Mouse (Mus musculus): Measurements from ENCODE around the gene Pik3ca. TPM values are rescaled to one million over a fixed set of nuclear protein-coding genes. Genes with fewer than 3 reads are reported as not detected.
"Not testable (repeated sequence)": the region's sequence is repeated elsewhere in the genome, so short reads cannot be mapped to it uniquely, and the experiment has no call there.

Gene Pik3ca
- polyA plus RNA-seq, 1 experiment from 2014 or later: 7.1 TPM

GRCm38 (mm10) chr3:32414381-32414780 is 16.9 kb downstream of the Pik3ca start:
- Histone ChIP-seq H3K4me3 (ENCODE audit: low read length) (no peak overlapping the region), H3K27ac (ENCODE audit: low read length) (no peak overlapping the region), H3K4me2 (ENCODE audit: low read depth, low read length) (no peak overlapping the region), H3K27me3 (replicated peaks; ENCODE audit: control insufficient read depth, insufficient read depth, low read length) (no peaks in the 10 kb centered on the region), H3K36me3 (ENCODE audit: control insufficient read depth, insufficient read depth, low read length) (no peaks in the 10 kb centered on the region), H3K9ac (ENCODE audit: low read depth, low read length) (no peak overlapping the region), H3K9me3 (ENCODE audit: control insufficient read depth, low read length) (no peaks in the 10 kb centered on the region), H3K4me1 (ENCODE audit: control insufficient read depth, insufficient read depth, low read length) (peaks cover 29% of the 10 kb centered on the region)
- ATAC-seq: no peak
- 55% methylated on average over 4 of the region's 4 CpGs for WGBS

DNA sequence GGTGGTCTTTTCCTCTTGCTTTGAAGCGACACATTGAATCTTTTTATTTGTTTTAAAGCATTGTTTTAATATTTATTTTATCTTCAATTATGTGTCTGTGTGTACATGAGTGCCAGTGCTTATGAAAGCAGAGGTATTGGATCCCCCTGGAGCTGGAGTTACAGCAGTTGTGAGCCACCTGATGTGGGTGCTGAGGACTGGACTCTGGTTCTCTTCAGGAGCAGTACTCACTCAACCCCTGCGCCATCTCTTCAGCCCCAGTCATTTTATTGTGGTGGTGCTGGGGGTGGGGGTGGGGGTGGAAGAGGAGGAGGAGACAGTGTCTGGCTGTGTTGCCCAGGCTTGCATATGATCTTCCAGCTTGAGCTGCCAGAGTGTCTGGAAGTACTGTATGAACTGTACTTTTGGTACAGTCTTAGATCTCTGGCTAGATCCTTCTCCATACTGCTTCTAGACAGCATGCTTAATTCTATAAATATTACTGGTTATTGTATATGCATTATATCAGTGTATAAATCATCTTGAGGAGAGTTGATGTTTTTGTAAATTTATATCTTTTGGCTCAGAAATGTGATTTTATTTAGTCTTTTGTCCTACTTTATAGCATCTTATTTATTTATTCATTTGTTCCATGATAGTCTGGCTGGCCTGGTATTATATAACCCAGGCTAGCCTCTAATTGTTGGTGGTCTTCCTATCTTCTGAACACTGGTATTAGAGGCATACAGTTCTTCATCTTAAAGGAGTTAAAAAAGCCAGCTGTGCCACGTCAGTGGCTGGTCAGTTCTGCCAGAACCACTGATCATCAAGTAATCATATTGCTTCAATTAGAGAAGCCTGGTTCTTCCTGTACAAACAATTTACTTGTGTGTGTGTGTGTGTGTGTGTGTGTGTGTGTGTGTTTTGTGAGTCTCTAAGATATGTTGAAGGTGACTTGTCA is 18.2 kb downstream of the Pik3ca start:
- Histone ChIP-seq H3K27ac (ENCODE audit: low read length) (no peak overlapping the region), H3K27me3 (replicated peaks; ENCODE audit: control insufficient read depth, insufficient read depth, low read length) (no peaks in the 10 kb centered on the region), H3K4me3 (ENCODE audit: low read length) (no peak overlapping the region), H3K9ac (ENCODE audit: low read depth, low read length) (no peak overlapping the region), H3K36me3 (ENCODE audit: control insufficient read depth, insufficient read depth, low read length) (no peaks in the 10 kb centered on the region), H3K4me2 (ENCODE audit: low read depth, low read length) (no peak overlapping the region), H3K9me3 (ENCODE audit: control insufficient read depth, low read length) (no peaks in the 10 kb centered on the region), H3K4me1 (ENCODE audit: control insufficient read depth, insufficient read depth, low read length) (peaks cover 29% of the 10 kb centered on the region)
- WGBS: 57% methylated on average over 3 of the region's 3 CpGs
- no peak for ATAC-seq

GRCm38 (mm10) chr3:32417751-32418211 is 20.3 kb downstream of the Pik3ca start:
- Histone ChIP-seq H3K27ac (ENCODE audit: low read length) (peak overlapping the region; percentile 35), H3K9ac (ENCODE audit: low read depth, low read length) (no peak overlapping the region), H3K4me1 (ENCODE audit: control insufficient read depth, insufficient read depth, low read length) (peaks cover 29% of the 10 kb centered on the region), H3K4me2 (ENCODE audit: low read depth, low read length) (no peak overlapping the region), H3K36me3 (ENCODE audit: control insufficient read depth, insufficient read depth, low read length) (no peaks in the 10 kb centered on the region), H3K27me3 (replicated peaks; ENCODE audit: control insufficient read depth, insufficient read depth, low read length) (no peaks in the 10 kb centered on the region), H3K4me3 (ENCODE audit: low read length) (no peak overlapping the region), H3K9me3 (ENCODE audit: control insufficient read depth, low read length) (no peaks in the 10 kb centered on the region)
- ATAC-seq: peak; percentile 55
- WGBS: 40% methylated on average over 5 of the region's 5 CpGs

DNA sequence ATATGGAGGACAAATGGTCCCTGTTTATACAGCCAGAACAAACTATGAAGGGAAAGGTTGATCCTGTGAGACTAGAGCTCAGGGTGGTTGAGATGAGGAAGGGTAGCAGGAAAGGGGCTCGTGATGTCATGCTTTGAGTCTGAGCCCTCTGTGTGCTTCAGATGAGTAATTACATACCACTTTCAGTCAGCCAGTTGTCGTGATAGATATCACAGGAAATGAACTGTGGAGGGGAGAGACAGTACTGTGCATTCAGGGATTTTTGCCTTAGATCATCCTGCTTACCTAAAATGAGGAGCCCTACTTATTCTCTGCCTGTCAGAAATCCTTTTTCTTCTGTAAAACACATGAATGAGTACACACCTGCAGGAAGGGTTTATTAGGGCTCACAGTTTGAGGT is 22.4 kb downstream of the Pik3ca start:
- Histone ChIP-seq H3K27me3 (replicated peaks; ENCODE audit: control insufficient read depth, insufficient read depth, low read length) (no peaks in the 10 kb centered on the region), H3K9ac (ENCODE audit: low read depth, low read length) (no peak overlapping the region), H3K4me2 (ENCODE audit: low read depth, low read length) (no peak overlapping the region), H3K27ac (ENCODE audit: low read length) (no peak overlapping the region), H3K4me1 (ENCODE audit: control insufficient read depth, insufficient read depth, low read length) (peaks cover 27% of the 10 kb centered on the region), H3K4me3 (ENCODE audit: low read length) (no peak overlapping the region), H3K9me3 (ENCODE audit: control insufficient read depth, low read length) (no peaks in the 10 kb centered on the region), H3K36me3 (ENCODE audit: control insufficient read depth, insufficient read depth, low read length) (no peaks in the 10 kb centered on the region)
- no peak for ATAC-seq
- WGBS: 41% methylated on average over 2 of the region's 2 CpGs

DNA sequence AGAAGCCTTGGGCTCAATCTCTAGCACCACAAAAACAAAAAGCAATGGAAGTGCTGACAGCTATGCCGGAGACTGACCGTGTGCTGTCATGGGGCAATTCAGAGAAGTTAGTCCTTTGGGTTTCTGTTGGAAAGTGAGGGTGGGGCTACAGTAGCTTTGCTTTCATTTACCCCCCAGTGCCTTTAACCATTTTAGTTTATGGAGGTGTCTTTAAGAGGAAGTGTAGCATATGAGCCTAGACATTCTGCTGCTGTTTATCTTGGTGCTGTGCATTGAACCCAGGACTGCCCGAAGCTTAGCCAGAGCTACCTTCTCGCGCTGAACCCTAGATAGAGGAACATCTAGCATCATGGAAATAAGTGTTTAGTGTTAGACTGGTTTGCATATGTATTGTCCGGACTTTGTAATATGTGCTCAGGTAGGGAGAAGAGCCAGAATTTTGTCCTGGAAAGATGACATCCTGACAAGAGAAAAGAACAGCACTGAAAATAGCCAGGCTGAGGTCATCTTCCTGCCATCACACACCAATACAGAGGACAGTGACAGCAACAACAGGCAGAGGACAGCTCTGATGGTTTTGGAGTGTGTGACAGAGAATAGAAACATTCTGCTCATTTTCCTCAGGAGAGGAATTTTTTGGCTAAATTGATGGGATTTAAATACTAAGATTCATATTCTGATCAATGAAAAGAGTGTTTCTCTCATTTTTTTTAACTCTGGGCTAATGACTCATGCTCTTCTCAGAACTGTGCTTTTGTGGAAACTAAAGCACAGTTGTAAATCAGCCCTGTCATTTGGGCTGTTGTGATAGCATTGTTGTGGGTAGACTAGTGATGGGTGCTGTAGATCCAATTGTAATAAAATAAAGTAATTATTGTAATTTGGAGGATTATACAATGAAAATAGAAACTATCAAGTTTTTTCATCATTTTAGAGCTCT is 23.9 kb downstream of the Pik3ca start:
- Histone ChIP-seq H3K4me2 (ENCODE audit: low read depth, low read length) (no peak overlapping the region), H3K4me1 (ENCODE audit: control insufficient read depth, insufficient read depth, low read length) (peaks cover 16% of the 10 kb centered on the region), H3K36me3 (ENCODE audit: control insufficient read depth, insufficient read depth, low read length) (no peaks in the 10 kb centered on the region), H3K27ac (ENCODE audit: low read length) (no peak overlapping the region), H3K4me3 (ENCODE audit: low read length) (no peak overlapping the region), H3K27me3 (replicated peaks; ENCODE audit: control insufficient read depth, insufficient read depth, low read length) (no peaks in the 10 kb centered on the region), H3K9me3 (ENCODE audit: control insufficient read depth, low read length) (no peaks in the 10 kb centered on the region), H3K9ac (ENCODE audit: low read depth, low read length) (no peak overlapping the region)
- 90% methylated on average over 6 of the region's 6 CpGs for WGBS
- ATAC-seq: no peak

DNA sequence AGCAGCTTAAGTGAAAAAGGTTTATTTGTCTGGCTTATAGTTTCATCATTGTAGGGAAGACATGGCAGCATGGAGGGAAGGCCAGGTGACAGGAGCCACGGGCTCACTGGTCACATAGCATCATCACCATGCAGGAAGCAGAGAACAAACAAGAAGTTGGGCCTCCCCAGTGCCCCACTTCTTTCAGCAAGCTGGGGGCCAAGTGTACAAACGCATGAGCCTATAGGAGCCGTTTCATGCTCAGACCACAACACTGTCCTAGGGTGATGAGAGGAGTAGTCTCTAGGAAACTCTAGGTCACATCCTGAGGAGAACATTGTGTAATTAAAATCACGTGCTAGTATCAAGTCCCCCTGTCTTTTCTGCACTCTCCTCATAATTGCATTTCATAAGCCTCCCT is 30.2 kb downstream of the Pik3ca start:
- 0 out of 2 replicates have a peak, but pooled peaks have one; percentile 23 for ATAC-seq
- Histone ChIP-seq H3K4me3 (ENCODE audit: low read length) (no peak overlapping the region), H3K9ac (ENCODE audit: low read depth, low read length) (no peak overlapping the region), H3K27me3 (replicated peaks; ENCODE audit: control insufficient read depth, insufficient read depth, low read length) (no peaks in the 10 kb centered on the region), H3K27ac (ENCODE audit: low read length) (no peak overlapping the region), H3K4me2 (ENCODE audit: low read depth, low read length) (no peak overlapping the region), H3K36me3 (ENCODE audit: control insufficient read depth, insufficient read depth, low read length) (no peaks in the 10 kb centered on the region), H3K4me1 (ENCODE audit: control insufficient read depth, insufficient read depth, low read length) (peaks cover 3% of the 10 kb centered on the region; the same call in 1 of the 2 replicates), H3K9me3 (ENCODE audit: control insufficient read depth, low read length) (no peaks in the 10 kb centered on the region)
- 68% methylated on average over 4 of the region's 4 CpGs for WGBS

DNA sequence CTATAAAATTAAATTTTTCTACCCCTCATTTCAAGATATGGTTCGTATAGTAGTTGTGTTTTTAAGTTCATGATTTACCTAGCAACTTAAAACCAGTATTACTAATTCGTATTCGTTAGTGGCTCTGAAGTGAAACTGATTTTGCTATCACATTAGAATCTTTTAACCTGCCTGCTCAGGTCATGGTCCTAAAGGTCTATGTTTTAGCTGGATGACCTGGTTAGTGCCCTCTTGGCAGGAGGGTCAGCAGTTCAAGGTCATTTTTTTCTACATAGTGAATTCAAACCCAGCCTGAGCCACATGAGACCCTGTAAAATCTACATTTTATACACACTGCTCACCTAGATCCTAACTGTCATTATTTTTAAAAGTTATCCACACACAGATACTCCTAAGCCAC is 30.9 kb downstream of the Pik3ca start:
- Histone ChIP-seq H3K4me1 (ENCODE audit: control insufficient read depth, insufficient read depth, low read length) (peaks cover 3% of the 10 kb centered on the region; the same call in 1 of the 2 replicates), H3K4me2 (ENCODE audit: low read depth, low read length) (no peak overlapping the region), H3K27me3 (replicated peaks; ENCODE audit: control insufficient read depth, insufficient read depth, low read length) (no peaks in the 10 kb centered on the region), H3K36me3 (ENCODE audit: control insufficient read depth, insufficient read depth, low read length) (no peaks in the 10 kb centered on the region), H3K9ac (ENCODE audit: low read depth, low read length) (no peak overlapping the region), H3K27ac (ENCODE audit: low read length) (no peak overlapping the region), H3K4me3 (ENCODE audit: low read length) (no peak overlapping the region), H3K9me3 (ENCODE audit: control insufficient read depth, low read length) (no peaks in the 10 kb centered on the region)
- WGBS: 92% methylated on average over 3 of the region's 3 CpGs
- ATAC-seq: no peak

GRCm38 (mm10) chr3:32428921-32429320 is 31.4 kb downstream of the Pik3ca start:
- H3K4me2 ChIP-seq (ENCODE audit: low read depth, low read length): no peak overlapping the region
- no peak overlapping the region for H3K4me3 ChIP-seq (ENCODE audit: low read length)
- no peaks in the 10 kb centered on the region for H3K27me3 ChIP-seq (replicated peaks; ENCODE audit: control insufficient read depth, insufficient read depth, low read length)
- ATAC-seq: no peak
- no peaks in the 10 kb centered on the region for H3K9me3 ChIP-seq (ENCODE audit: control insufficient read depth, low read length)
- H3K36me3 ChIP-seq (ENCODE audit: control insufficient read depth, insufficient read depth, low read length): no peaks in the 10 kb centered on the region
- 44% methylated on average over 4 of the region's 4 CpGs for whole genome bisulfite sequencing
- H3K27ac ChIP-seq (ENCODE audit: low read length): no peak overlapping the region
- H3K9ac ChIP-seq (ENCODE audit: low read depth, low read length): no peak overlapping the region
- H3K4me1 ChIP-seq (ENCODE audit: control insufficient read depth, insufficient read depth, low read length): peaks cover 3% of the 10 kb centered on the region

GRCm38 (mm10) chr3:32429351-32429750 is 31.9 kb downstream of the Pik3ca start:
- not testable (repeated sequence) for H3K9ac ChIP-seq (ENCODE audit: low read depth, low read length); H3K4me2 ChIP-seq (ENCODE audit: low read depth, low read length); H3K36me3 ChIP-seq (ENCODE audit: control insufficient read depth, insufficient read depth, low read length); H3K27ac ChIP-seq (ENCODE audit: low read length); H3K27me3 ChIP-seq (replicated peaks; ENCODE audit: control insufficient read depth, insufficient read depth, low read length); H3K9me3 ChIP-seq (ENCODE audit: control insufficient read depth, low read length); H3K4me3 ChIP-seq (ENCODE audit: low read length); ATAC-seq; H3K4me1 ChIP-seq (ENCODE audit: control insufficient read depth, insufficient read depth, low read length)
